Mouse (Mus musculus): ENCODE data around the gene Gltpd2. TPM values are rescaled to one million over a fixed set of nuclear protein-coding genes. Genes with fewer than 3 reads are reported as not detected.
A peak's percentile ranks its signal among the peaks of the same experiment; 100 is the strongest.

The Gltpd2 gene
- polyA plus RNA-seq, 1 experiment from 2014 or later: 0.26 TPM

GRCm38 (mm10) chr11:70504970-70505369, 14.0 kb upstream of the Gltpd2 start, which contains the start of gene Tm4sf5:
TSS of gene Tm4sf5 (plus strand) at chr11:70505244.
- Histone ChIP-seq H3K27ac (replicated peaks) (no peak within 1 kb of the TSS), H3K4me2 (no peak within 1 kb of the TSS), H3K9ac (no peak within 1 kb of the TSS), H3K27me3 (no peaks in the 10 kb centered on the region), H3K4me1 (replicated peaks) (peaks cover 6% of the 10 kb centered on the region), H3K36me3 (no peaks in the 10 kb centered on the region), H3K4me3 (no peak within 1 kb of the TSS), H3K9me3 (no peaks in the 10 kb centered on the region)
- ATAC-seq (ENCODE audit: low FRiP score, low read depth): no peak
- WGBS: 83% methylated on average over 9 of the region's 9 CpGs

GRCm38 (mm10) chr11:70506385-70506784, 12.6 kb upstream of the Gltpd2 start:
- 24% methylated on average over 4 of the region's 4 CpGs for WGBS
- H3K27me3 ChIP-seq: no peaks in the 10 kb centered on the region
- no peak overlapping the region for H3K4me3 ChIP-seq
- H3K9ac ChIP-seq: no peak overlapping the region
- H3K27ac ChIP-seq (replicated peaks): no peak overlapping the region
- no peaks in the 10 kb centered on the region for H3K36me3 ChIP-seq
- no peaks in the 10 kb centered on the region for H3K9me3 ChIP-seq
- H3K4me2 ChIP-seq: no peak overlapping the region
- no peak for ATAC-seq (ENCODE audit: low FRiP score, low read depth)
- H3K4me1 ChIP-seq (replicated peaks): peaks cover 10% of the 10 kb centered on the region

- ATAC-seq (ENCODE audit: low FRiP score, low read depth): no peak
- Histone ChIP-seq H3K4me3 (no peak overlapping the region), H3K9me3 (no peaks in the 10 kb centered on the region), H3K27ac (replicated peaks) (no peak overlapping the region), H3K36me3 (no peaks in the 10 kb centered on the region), H3K27me3 (no peaks in the 10 kb centered on the region), H3K4me1 (replicated peaks) (peaks cover 10% of the 10 kb centered on the region), H3K4me2 (no peak overlapping the region), H3K9ac (no peak overlapping the region)
- WGBS: 75% methylated on average over 7 of the region's 7 CpGs
Measured at GRCm38 (mm10) chr11:70506962-70507515, 12.0 kb upstream of the Gltpd2 start.

GRCm38 (mm10) chr11:70509753-70510564, 9.0 kb upstream of the Gltpd2 start:
- peak; percentile 83 for ATAC-seq (ENCODE audit: low FRiP score, low read depth)
- Histone ChIP-seq H3K27me3 (no peaks in the 10 kb centered on the region), H3K9me3 (no peaks in the 10 kb centered on the region), H3K9ac (0 out of 2 replicates have a peak overlapping the region, but pooled peaks have one; percentile 13), H3K4me1 (replicated peaks) (peaks cover 10% of the 10 kb centered on the region), H3K4me2 (peak overlapping the region; percentile 55), H3K27ac (replicated peaks) (no peak overlapping the region), H3K4me3 (peak overlapping the region; percentile 18), H3K36me3 (no peaks in the 10 kb centered on the region)
- WGBS: 6% methylated on average over 19 of the region's 19 CpGs

GRCm38 (mm10) chr11:70511242-70511641, 7.8 kb upstream of the Gltpd2 start:
- H3K36me3 ChIP-seq: no peaks in the 10 kb centered on the region
- no peak overlapping the region for H3K4me3 ChIP-seq
- no peaks in the 10 kb centered on the region for H3K9me3 ChIP-seq
- WGBS: 84% methylated on average over 2 of the region's 2 CpGs
- H3K27me3 ChIP-seq: no peaks in the 10 kb centered on the region
- H3K9ac ChIP-seq: no peak overlapping the region
- no peak overlapping the region for H3K4me2 ChIP-seq
- no peak overlapping the region for H3K27ac ChIP-seq (replicated peaks)
- ATAC-seq (ENCODE audit: low FRiP score, low read depth): no peak
- peaks cover 10% of the 10 kb centered on the region for H3K4me1 ChIP-seq (replicated peaks)

- no peak overlapping the region for H3K9ac ChIP-seq
- H3K4me3 ChIP-seq: no peak overlapping the region
- H3K27me3 ChIP-seq: no peaks in the 10 kb centered on the region
- no peaks in the 10 kb centered on the region for H3K36me3 ChIP-seq
- no peak overlapping the region for H3K27ac ChIP-seq (replicated peaks)
- H3K4me1 ChIP-seq (replicated peaks): peaks cover 10% of the 10 kb centered on the region
- 93% methylated on average over 7 of the region's 7 CpGs for WGBS
- ATAC-seq (ENCODE audit: low FRiP score, low read depth): no peak
- no peaks in the 10 kb centered on the region for H3K9me3 ChIP-seq
- H3K4me2 ChIP-seq: no peak overlapping the region
Measured at GRCm38 (mm10) chr11:70511825-70512224, 7.2 kb upstream of the Gltpd2 start.

- no peak overlapping the region for H3K9ac ChIP-seq
- H3K36me3 ChIP-seq: no peaks in the 10 kb centered on the region
- H3K27me3 ChIP-seq: no peaks in the 10 kb centered on the region
- H3K4me3 ChIP-seq: no peak overlapping the region
- no peak overlapping the region for H3K27ac ChIP-seq (replicated peaks)
- no peak overlapping the region for H3K4me2 ChIP-seq
- no peaks in the 10 kb centered on the region for H3K9me3 ChIP-seq
- ATAC-seq (ENCODE audit: low FRiP score, low read depth): no peak
- H3K4me1 ChIP-seq (replicated peaks): peaks cover 10% of the 10 kb centered on the region
- WGBS: 82% methylated on average over 7 of the region's 7 CpGs
Measured at GRCm38 (mm10) chr11:70512709-70513342, 6.2 kb upstream of the Gltpd2 start.

- H3K4me1 ChIP-seq (replicated peaks): peaks cover 10% of the 10 kb centered on the region
- no peak overlapping the region for H3K4me2 ChIP-seq
- H3K4me3 ChIP-seq: no peak overlapping the region
- no peak for ATAC-seq (ENCODE audit: low FRiP score, low read depth)
- 43% methylated on average over 11 of the region's 11 CpGs for WGBS
- H3K27me3 ChIP-seq: no peaks in the 10 kb centered on the region
- no peak overlapping the region for H3K9ac ChIP-seq
- no peaks in the 10 kb centered on the region for H3K36me3 ChIP-seq
- H3K9me3 ChIP-seq: no peaks in the 10 kb centered on the region
- H3K27ac ChIP-seq (replicated peaks): no peak overlapping the region
Measured at GRCm38 (mm10) chr11:70513520-70513919, 5.5 kb upstream of the Gltpd2 start.

- Histone ChIP-seq H3K9ac (no peak within 1 kb of the TSS), H3K27me3 (no peaks in the 10 kb centered on the region), H3K36me3 (no peaks in the 10 kb centered on the region), H3K4me2 (no peak within 1 kb of the TSS), H3K4me3 (no peak within 1 kb of the TSS), H3K4me1 (replicated peaks) (peaks cover 10% of the 10 kb centered on the region), H3K27ac (replicated peaks) (no peak within 1 kb of the TSS), H3K9me3 (no peaks in the 10 kb centered on the region)
- ATAC-seq (ENCODE audit: low FRiP score, low read depth): no peak
- 90% methylated on average over 7 of the region's 7 CpGs for WGBS
Measured at GRCm38 (mm10) chr11:70514288-70514687, 4.7 kb upstream of the Gltpd2 start, which contains the start of gene Vmo1. TSS of gene Vmo1 (minus strand) at chr11:70514616.

GRCm38 (mm10) chr11:70516352-70516751, 2.6 kb upstream of the Gltpd2 start:
- Histone ChIP-seq H3K9me3 (no peaks in the 10 kb centered on the region), H3K27ac (replicated peaks) (no peak overlapping the region), H3K4me2 (no peak overlapping the region), H3K4me1 (replicated peaks) (peaks cover 7% of the 10 kb centered on the region), H3K36me3 (no peaks in the 10 kb centered on the region), H3K4me3 (no peak overlapping the region), H3K27me3 (no peaks in the 10 kb centered on the region), H3K9ac (no peak overlapping the region)
- no peak for ATAC-seq (ENCODE audit: low FRiP score, low read depth)
- WGBS: 33% methylated on average over 2 of the region's 2 CpGs

GRCm38 (mm10) chr11:70518436-70518835, 560 bp upstream of the Gltpd2 start:
- Histone ChIP-seq H3K27ac (replicated peaks) (no peak overlapping the region), H3K9ac (no peak overlapping the region), H3K4me2 (no peak overlapping the region), H3K27me3 (no peaks in the 10 kb centered on the region), H3K36me3 (no peaks in the 10 kb centered on the region), H3K4me1 (replicated peaks) (peaks cover 7% of the 10 kb centered on the region), H3K4me3 (no peak overlapping the region), H3K9me3 (no peaks in the 10 kb centered on the region)
- 61% methylated on average over 1 of the region's 1 CpGs for WGBS
- ATAC-seq (ENCODE audit: low FRiP score, low read depth): no peak

- WGBS: 11% methylated on average over 41 of the region's 41 CpGs
- 0 out of 2 replicates have a peak, but pooled peaks have one; percentile 52 for ATAC-seq (ENCODE audit: low FRiP score, low read depth)
- no peaks in the 10 kb centered on the region for H3K9me3 ChIP-seq
- H3K4me2 ChIP-seq: peak overlapping the region; percentile 52
- H3K9ac ChIP-seq: peak overlapping the region; percentile 25
- peaks cover 12% of the 10 kb centered on the region for H3K4me1 ChIP-seq (replicated peaks)
- no peaks in the 10 kb centered on the region for H3K27me3 ChIP-seq
- H3K36me3 ChIP-seq: no peaks in the 10 kb centered on the region
- H3K27ac ChIP-seq (replicated peaks): no peak overlapping the region
- peak overlapping the region; percentile 22 for H3K4me3 ChIP-seq
Measured at GRCm38 (mm10) chr11:70520178-70520769, 1.3 kb downstream of the Gltpd2 start.
